Mouse (Mus musculus) B cell, adult 62 days (primary cell): ENCODE data around the gene Bik. TPM values are rescaled to one million over a fixed set of nuclear protein-coding genes. Genes with fewer than 3 reads are reported as not detected.

Source experiments
- total RNA-seq: library from RNA; stranded (reverse); gene quantifications from 4 replicates; pipeline ENCODE4 v1.2.4, GENCODE M21; 2023

The Bik gene
- not detected in 4 replicates for total RNA-seq

DNA sequence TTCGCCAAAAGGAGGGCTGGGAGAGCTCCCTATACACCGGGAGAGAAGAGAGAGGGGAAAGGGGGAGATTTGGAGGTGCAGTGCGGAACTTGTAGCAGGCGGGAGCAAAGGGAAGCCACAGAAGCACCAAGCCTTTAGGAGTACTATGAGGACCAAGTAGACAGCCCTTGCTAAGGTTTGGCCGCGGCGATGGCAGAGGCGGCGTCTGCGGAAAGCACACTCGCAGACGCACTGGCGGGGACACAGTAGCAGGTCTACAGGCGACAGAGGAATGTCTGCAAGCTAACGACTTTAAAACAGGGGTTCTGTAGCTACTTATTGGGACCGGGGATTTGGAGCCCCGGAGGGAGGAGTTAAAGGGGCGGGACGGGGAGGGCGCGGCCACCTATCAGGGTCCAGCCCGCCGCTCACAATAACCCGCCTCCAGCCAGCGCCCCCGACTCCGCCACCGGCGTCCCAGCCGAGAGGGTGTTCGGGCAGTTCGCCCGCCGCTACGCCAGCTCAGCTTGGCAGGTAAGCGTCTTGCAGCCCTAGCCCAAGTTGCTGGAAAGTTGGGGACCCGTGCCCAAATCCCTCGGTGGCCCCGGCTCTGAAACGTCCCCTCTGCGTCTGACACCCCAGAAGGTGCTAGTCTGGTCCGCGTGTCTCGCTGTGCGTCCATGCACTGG, at the start of gene Bik:
Bik (plus strand) TSS at position 439 of the 668 bp plus-strand sequence.

DNA sequence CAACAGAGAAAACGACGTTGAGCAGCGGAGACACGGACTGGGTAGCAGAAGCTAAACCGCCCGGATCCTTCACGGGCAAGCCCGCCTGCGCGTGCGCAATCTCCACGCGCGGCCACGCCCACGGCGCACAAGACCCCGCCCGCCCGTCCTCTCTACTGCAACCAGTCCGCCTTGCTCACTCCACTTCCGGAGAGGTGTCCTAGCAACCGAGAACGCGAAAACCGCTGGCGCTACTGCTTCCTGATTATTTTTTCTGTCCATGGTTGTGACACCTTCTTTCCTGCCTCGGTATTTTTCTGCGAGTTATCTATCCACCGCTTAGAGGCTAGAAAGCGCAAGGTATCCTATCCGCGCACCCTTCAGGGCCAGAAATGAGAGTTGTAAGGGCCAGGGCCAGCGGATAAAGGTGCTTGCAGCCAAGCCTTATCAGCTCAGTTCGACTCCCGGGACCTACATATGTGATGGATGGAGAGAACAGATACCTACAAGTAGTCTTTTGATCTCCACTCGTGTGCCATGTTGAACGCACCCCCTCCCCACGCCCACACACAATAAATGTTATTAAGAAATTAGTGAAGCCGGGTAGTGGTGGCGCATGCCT, 15.8 kb upstream of the Bik start, which contains the start of gene Ttll1:
Ttll1 (minus strand) TSS at position 89 of the 601 bp plus-strand sequence.

DNA sequence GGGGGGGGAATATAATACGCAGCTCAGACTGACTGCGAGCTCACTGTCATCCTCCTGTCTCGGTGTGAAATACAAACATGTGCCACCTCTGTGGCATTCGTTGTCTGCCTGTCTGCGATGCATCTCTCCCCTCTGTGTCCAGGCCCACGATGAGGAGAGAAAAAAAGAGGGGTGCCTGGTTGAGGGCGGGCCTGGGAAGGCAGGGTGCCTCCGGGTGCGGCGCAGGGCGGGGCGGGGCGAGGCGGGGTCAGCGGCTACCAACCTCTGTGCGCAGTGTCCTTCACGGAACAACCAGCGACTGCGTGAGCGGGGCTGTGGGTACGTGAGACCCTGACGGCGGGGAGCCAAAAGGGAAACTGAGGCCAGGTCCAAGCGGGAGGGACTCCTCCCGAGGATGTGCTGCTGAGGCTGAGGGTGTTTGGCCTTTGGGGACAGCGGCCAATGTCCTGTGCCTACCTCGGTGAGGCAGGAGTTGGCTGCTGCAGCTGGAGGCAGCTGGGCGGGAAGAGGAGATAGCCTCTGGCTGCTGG, 36.7 kb downstream of the Bik start, which contains the start of the genes Tspo and Mcat:
Tspo (plus strand) TSS at position 266 of the 530 bp plus-strand sequence.
Mcat (minus strand) TSS at position 461 of the 530 bp plus-strand sequence.

Other genes starting within 250 kb of the Bik start
- gene Arfgap3, start 176.6 kb upstream of the Bik start, total RNA-seq, result 7.6 to 10.8 TPM (median 8.5 TPM) in 4 replicates
- gene Pacsin2, start 62.3 kb upstream of the Bik start, total RNA-seq, result 65.1 to 76.5 TPM (median 69.2 TPM) in 4 replicates
- gene Ttll1, start 16.0 kb upstream of the Bik start, total RNA-seq, result 5.8 to 8.1 TPM (median 7.4 TPM) in 4 replicates
- 52.6 to 63.6 TPM (median 60.8 TPM) in 4 replicates for gene Tspo, start 36.7 kb downstream of the Bik start, total RNA-seq
- 18.9 to 19.9 TPM (median 19.5 TPM) in 4 replicates for gene Mcat, start 36.9 kb downstream of the Bik start, total RNA-seq
- gene Ttll12, start 68.3 kb downstream of the Bik start, total RNA-seq, result 5.7 to 8.0 TPM (median 6.2 TPM) in 4 replicates
- gene Scube1, start 198.2 kb downstream of the Bik start, total RNA-seq, result not detected in 4 replicates